Mouse (Mus musculus): ENCODE measurements around the gene Bend7.

- no peak for TF ChIP-seq ZNF384 (IDR thresholded peaks at IDR 0.05; ENCODE audit: low read depth, low read length)
- no peak for TF ChIP-seq MAFK (IDR thresholded peaks at IDR 0.05; ENCODE audit: insufficient read depth, low read depth, low read length)
- TF ChIP-seq ZC3H11A (IDR thresholded peaks at IDR 0.05; ENCODE audit: borderline replicate concordance, low read depth, low read length), result no peak
- TF ChIP-seq HCFC1 (IDR thresholded peaks at IDR 0.05; ENCODE audit: borderline replicate concordance, insufficient read depth, low read length), result no peak
These were observed 6.4 kb upstream of the Bend7 start for GRCm38 (mm10) chr2:4711262-4711661.
